Mouse (Mus musculus) kidney, adult 2 months (tissue): ENCODE results near the gene Gng5. TPM values are rescaled to one million over a fixed set of nuclear protein-coding genes. Genes with fewer than 3 reads are reported as not detected.

Experiments used
- DNase-seq: peaks from one replicate; pipeline ENCODE4 v3.0.0; 2021
- H3K27ac ChIP-seq: fragments of 200-500 bp; 2 replicates; pipeline ENCODE4 v1.5.1; 2012; ENCODE audit warnings: low read depth, low read length, control low read depth, inconsistent platforms; ENCODE audit not compliant: insufficient read depth
- H3K27me3 ChIP-seq: fragments of 200-500 bp; replicated peaks from 2 replicates; pipeline ENCODE4 v1.6.1; 2012; ENCODE audit warnings: mild to moderate bottlenecking, moderate library complexity, low read length, inconsistent platforms; ENCODE audit not compliant: control insufficient read depth, insufficient read depth
- H3K36me3 ChIP-seq: fragments of 200-500 bp; 2 replicates; pipeline ENCODE4 v1.6.1; 2012; ENCODE audit warnings: mild to moderate bottlenecking, moderate library complexity, low read length, inconsistent platforms; ENCODE audit not compliant: control insufficient read depth, insufficient read depth
- H3K4me1 ChIP-seq: fragments of 200-500 bp; 2 replicates; pipeline ENCODE4 v1.6.1; 2011; ENCODE audit warnings: low read length; ENCODE audit not compliant: control insufficient read depth, insufficient read depth
- H3K4me3 ChIP-seq: fragments of 200-500 bp; 2 replicates; pipeline ENCODE4 v1.5.1; 2011; ENCODE audit warnings: mild to moderate bottlenecking, low read depth, low read length, control low read depth; ENCODE audit not compliant: insufficient read depth
- CTCF ChIP-seq: fragments of 200-500 bp; conservative IDR thresholded peaks from 2 replicates; pipeline ENCODE4 v1.5.1; 2011; ENCODE audit warnings: low read depth, mild to moderate bottlenecking, control low read depth, low read length, moderate library complexity, mixed read lengths; ENCODE audit not compliant: insufficient read depth, insufficient read length
- POLR2A ChIP-seq: fragments of 200-500 bp; IDR thresholded peaks from one replicate; pipeline ENCODE4 v1.6.1; 2011; ENCODE audit warnings: low read depth, low read length, control low read depth
- WGBS: fragments of 180-500 bp; shearing (Covaris S2); methylation state at CpG from one replicate; pipeline ENCODE4 v1.1.7; 2018; 5-methylcytosine and 5-hydroxymethylcytosine counted together
- polyA plus RNA-seq: library from polyadenylated mRNA; depleted of rRNA; stranded (reverse); fragments of >200 nt; gene quantifications from 2 replicates; pipeline ENCODE4 v1.2.3, GENCODE M21; 2012; rRNA removed

The Gng5 gene
- polyA plus RNA-seq, 1 experiment: 567 TPM

- peak; percentile 75 for DNase-seq
- H3K4me1 ChIP-seq: no peaks in the 10 kb centered on the region; the same call in 1 of the 2 replicates
- 22% methylated on average over 4 of the region's 4 CpGs for whole genome bisulfite sequencing
- no peaks in the 10 kb centered on the region for H3K27me3 ChIP-seq
- no peak overlapping the region for H3K4me3 ChIP-seq
- TF ChIP-seq CTCF: no peak
- no peak for TF ChIP-seq POLR2A
- no peak overlapping the region for H3K27ac ChIP-seq
- no peaks in the 10 kb centered on the region for H3K36me3 ChIP-seq
Measured at GRCm38 (mm10) chr3:146540521-146541273, 41.1 kb downstream of the Gng5 start.

- H3K4me3 ChIP-seq: no peak overlapping the region
- no peaks in the 10 kb centered on the region for H3K27me3 ChIP-seq
- no peaks in the 10 kb centered on the region; the same call in 1 of the 2 replicates for H3K4me1 ChIP-seq
- DNase-seq: no peak
- no peaks in the 10 kb centered on the region for H3K36me3 ChIP-seq
- no peak for TF ChIP-seq CTCF
- no peak for TF ChIP-seq POLR2A
- WGBS: 30% methylated on average over 1 of the region's 1 CpGs
- no peak overlapping the region for H3K27ac ChIP-seq
Measured at GRCm38 (mm10) chr3:146543632-146544031, 44.0 kb downstream of the Gng5 start.

- no peak for DNase-seq
- WGBS: 86% methylated on average over 7 of the region's 7 CpGs
- no peak for TF ChIP-seq POLR2A
- TF ChIP-seq CTCF: no peak
- H3K4me1 ChIP-seq: no peaks in the 10 kb centered on the region
- no peaks in the 10 kb centered on the region for H3K36me3 ChIP-seq
- no peak overlapping the region for H3K27ac ChIP-seq
- H3K4me3 ChIP-seq: no peak overlapping the region
- H3K27me3 ChIP-seq: no peaks in the 10 kb centered on the region
Measured at GRCm38 (mm10) chr3:146554816-146555215, 55.2 kb downstream of the Gng5 start.

Other genes with a start within 250 kb of the Gng5 start
- 7.3 and 8.0 TPM in 2 replicates for gene Ssx2ip, start 95.2 kb upstream of the Gng5 start, polyA plus RNA-seq
- gene Ctbs, start 50.0 kb upstream of the Gng5 start, polyA plus RNA-seq: 10.5 and 10.7 TPM in 2 replicates
- gene Spata1, start 54 bp upstream of the Gng5 start, polyA plus RNA-seq: 0.79 and 0.89 TPM in 2 replicates
- 9.9 and 13.6 TPM in 2 replicates for gene Rpf1, start 21.6 kb downstream of the Gng5 start, polyA plus RNA-seq
- 0.19 TPM in 1 of 2 replicates, not detected in the other for gene Uox, start 70.6 kb downstream of the Gng5 start, polyA plus RNA-seq
- not detected in 2 replicates for gene Dnase2b, start 115.8 kb downstream of the Gng5 start, polyA plus RNA-seq
- gene 4930503B20Rik, start 151.5 kb downstream of the Gng5 start, polyA plus RNA-seq: not detected in 2 replicates
- gene Samd13, start 185.8 kb downstream of the Gng5 start, polyA plus RNA-seq: 0.11 and 0.27 TPM in 2 replicates